Mouse (Mus musculus) neural tube, embryonic 11.5 days (tissue): ENCODE measurements around the gene Gabbr2. TPM values are rescaled to one million over a fixed set of nuclear protein-coding genes. Genes with fewer than 3 reads are reported as not detected.

Source experiments
- ATAC-seq: fragments of 200-750 bp; cut with Nextera tagmentation; 2 replicates; pipeline ENCODE4 v1.8.0; 2017; ENCODE audit warnings: moderate number of reproducible peaks, mild to moderate bottlenecking, moderate TSS enrichment, moderate library complexity; ENCODE audit not compliant: insufficient read depth, low FRiP score, low TSS enrichment
- DNase-seq: peaks from one replicate; pipeline ENCODE4 v3.0.0-alpha.2; 2015; ENCODE audit warnings: low spot score
- H3K27ac ChIP-seq: fragments of 300-500 bp; sonication (generic); 2 replicates; pipeline ENCODE4 v1.5.1; 2014; ENCODE audit warnings: low read depth, mild to moderate bottlenecking, low read length
- H3K27me3 ChIP-seq: fragments of 300-500 bp; sonication (generic); 2 replicates; pipeline ENCODE4 v1.6.1; 2014; ENCODE audit warnings: mild to moderate bottlenecking, low read length, mixed read lengths; ENCODE audit not compliant: control insufficient read depth, insufficient read depth
- H3K36me3 ChIP-seq: fragments of 300-500 bp; sonication (generic); 2 replicates; pipeline ENCODE4 v1.6.1; 2014; ENCODE audit warnings: mild to moderate bottlenecking, low read length, moderate library complexity, mixed read lengths; ENCODE audit not compliant: control insufficient read depth, insufficient read depth
- H3K4me1 ChIP-seq: fragments of 300-500 bp; sonication (generic); 2 replicates; pipeline ENCODE4 v1.6.1; 2014; ENCODE audit warnings: low read length, mixed read lengths; ENCODE audit not compliant: control insufficient read depth, insufficient read depth
- H3K4me2 ChIP-seq: fragments of 300-500 bp; sonication (generic); 2 replicates; pipeline ENCODE4 v1.6.1; 2014; ENCODE audit warnings: low read depth, mild to moderate bottlenecking, moderate library complexity
- H3K4me3 ChIP-seq: fragments of 300-500 bp; sonication (generic); 2 replicates; pipeline ENCODE4 v1.5.1; 2014; ENCODE audit warnings: low read depth, low read length
- H3K9ac ChIP-seq: fragments of 300-500 bp; sonication (generic); 2 replicates; pipeline ENCODE4 v1.6.1; 2014; ENCODE audit warnings: mild to moderate bottlenecking, low read length
- H3K9me3 ChIP-seq: fragments of 300-500 bp; sonication (generic); 2 replicates; pipeline ENCODE4 v1.6.1; 2016; ENCODE audit warnings: low read length; ENCODE audit not compliant: control insufficient read depth
- WGBS: fragments of 180-500 bp; shearing (Covaris S2); extraction: QIAGEN DNeasy Blood & Tissue Kit; methylation state at CpG from one replicate; pipeline ENCODE4 v1.1.7; 2014; 5-methylcytosine and 5-hydroxymethylcytosine counted together
- polyA plus RNA-seq: library from polyadenylated mRNA; unstranded; fragments of >200 nt; fragmentation: Nextera tagmentation; extraction: Ambion mirVana; gene quantifications from 2 replicates; pipeline ENCODE4 v1.2.1, GENCODE M21; 2014

The Gabbr2 gene
- polyA plus RNA-seq, 1 experiment from 2014 or later = 0.70 TPM

DNA sequence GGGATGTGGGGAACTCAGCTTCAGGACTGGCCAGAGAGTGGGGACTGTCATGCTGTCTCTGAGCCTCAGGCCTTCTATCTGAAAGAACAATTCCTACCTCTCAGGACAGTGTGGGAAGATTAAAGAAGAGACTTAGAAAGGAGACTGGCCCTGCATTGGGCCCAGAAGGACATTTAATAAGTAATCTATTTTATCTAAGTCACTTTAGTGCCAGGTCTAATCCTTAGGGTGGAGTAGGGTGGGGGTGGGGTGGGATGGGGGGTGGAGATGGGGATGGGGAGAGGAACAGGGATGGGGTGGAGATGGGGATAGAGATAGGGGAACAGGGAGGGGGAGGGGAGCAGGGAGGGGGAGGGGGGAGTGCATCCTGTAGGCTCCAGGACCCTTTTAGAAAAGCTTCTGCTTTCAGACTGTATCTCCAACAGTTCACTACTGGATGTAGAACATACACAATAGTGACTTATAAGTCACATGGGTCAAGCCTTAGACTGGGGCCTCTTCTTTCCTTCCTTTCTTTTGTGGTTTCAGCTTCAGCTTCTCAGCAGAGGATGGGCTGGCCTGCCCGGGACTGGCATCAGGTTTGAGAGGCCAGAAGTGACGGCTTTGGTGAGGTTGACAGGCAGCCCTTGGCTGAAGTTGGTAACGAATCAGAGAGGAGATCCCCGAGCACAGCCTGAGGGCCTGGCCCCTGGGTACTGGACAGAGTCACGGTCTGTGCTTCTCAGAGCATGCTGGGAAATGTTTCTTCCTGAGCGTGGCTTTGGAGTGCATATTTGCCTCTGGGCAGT, 237.1 kb downstream of the Gabbr2 start:
- no peak overlapping the region for H3K4me3 ChIP-seq
- no peaks in the 10 kb centered on the region for H3K27me3 ChIP-seq
- 61% methylated on average over 6 of the region's 6 CpGs for WGBS
- no peaks in the 10 kb centered on the region for H3K4me1 ChIP-seq
- H3K9ac ChIP-seq = no peak overlapping the region
- no peaks in the 10 kb centered on the region for H3K36me3 ChIP-seq
- ATAC-seq (no peak), DNase-seq (no peak)
- H3K9me3 ChIP-seq = no peaks in the 10 kb centered on the region
- no peak overlapping the region for H3K27ac ChIP-seq
- no peak overlapping the region for H3K4me2 ChIP-seq

DNA sequence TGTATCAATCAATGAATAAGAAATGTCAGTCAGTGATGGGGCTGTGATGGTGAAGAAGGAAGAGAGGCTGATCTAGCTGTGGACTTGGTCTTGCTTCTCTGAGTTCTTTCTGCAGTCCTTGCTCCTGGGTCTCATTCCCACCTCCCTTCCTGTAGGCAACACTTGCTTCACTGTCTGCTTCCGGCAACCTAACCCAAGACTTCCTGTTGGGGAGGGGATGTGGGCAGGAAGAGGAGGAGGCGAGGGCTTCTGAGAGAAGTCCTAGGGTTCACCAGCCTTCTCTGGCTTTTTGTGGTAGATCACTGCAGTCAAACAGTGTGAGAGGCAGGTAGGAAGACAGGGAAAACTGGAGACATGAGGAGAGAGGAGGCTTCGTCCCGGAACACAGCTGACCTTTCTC, 239.4 kb downstream of the Gabbr2 start:
- Histone ChIP-seq H3K4me3 (no peak overlapping the region), H3K4me2 (no peak overlapping the region), H3K4me1 (no peaks in the 10 kb centered on the region), H3K9ac (no peak overlapping the region), H3K27me3 (no peaks in the 10 kb centered on the region), H3K27ac (no peak overlapping the region), H3K9me3 (no peaks in the 10 kb centered on the region), H3K36me3 (no peaks in the 10 kb centered on the region)
- ATAC-seq (no peak), DNase-seq (no peak)
- WGBS = 82% methylated on average over 4 of the region's 4 CpGs

DNA sequence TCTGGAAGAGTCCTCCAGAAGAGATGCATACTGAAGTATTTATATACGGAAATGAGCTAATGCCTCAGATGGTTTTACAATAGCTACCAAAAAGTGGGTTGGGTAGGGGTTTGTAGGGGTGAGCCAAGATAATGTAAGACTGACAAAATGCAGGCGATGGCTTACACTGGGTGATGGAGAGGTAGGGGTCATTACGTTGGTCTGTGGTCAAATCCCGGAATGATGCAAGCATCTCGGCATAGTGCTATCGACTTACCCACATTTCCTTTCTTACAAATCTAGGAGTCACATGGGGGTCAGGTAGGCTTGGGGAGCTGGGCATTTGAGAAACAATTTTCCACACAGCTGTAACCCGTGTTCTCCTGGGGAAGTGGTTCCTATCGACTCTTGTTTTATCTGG, 242.7 kb downstream of the Gabbr2 start:
- H3K27ac ChIP-seq = no peak overlapping the region
- H3K4me3 ChIP-seq = no peak overlapping the region
- H3K4me2 ChIP-seq = no peak overlapping the region
- no peaks in the 10 kb centered on the region for H3K9me3 ChIP-seq
- WGBS = 90% methylated on average over 8 of the region's 8 CpGs
- H3K4me1 ChIP-seq = no peaks in the 10 kb centered on the region
- no peaks in the 10 kb centered on the region for H3K36me3 ChIP-seq
- DNase-seq (no peak), ATAC-seq (no peak)
- no peak overlapping the region for H3K9ac ChIP-seq
- no peaks in the 10 kb centered on the region for H3K27me3 ChIP-seq

DNA sequence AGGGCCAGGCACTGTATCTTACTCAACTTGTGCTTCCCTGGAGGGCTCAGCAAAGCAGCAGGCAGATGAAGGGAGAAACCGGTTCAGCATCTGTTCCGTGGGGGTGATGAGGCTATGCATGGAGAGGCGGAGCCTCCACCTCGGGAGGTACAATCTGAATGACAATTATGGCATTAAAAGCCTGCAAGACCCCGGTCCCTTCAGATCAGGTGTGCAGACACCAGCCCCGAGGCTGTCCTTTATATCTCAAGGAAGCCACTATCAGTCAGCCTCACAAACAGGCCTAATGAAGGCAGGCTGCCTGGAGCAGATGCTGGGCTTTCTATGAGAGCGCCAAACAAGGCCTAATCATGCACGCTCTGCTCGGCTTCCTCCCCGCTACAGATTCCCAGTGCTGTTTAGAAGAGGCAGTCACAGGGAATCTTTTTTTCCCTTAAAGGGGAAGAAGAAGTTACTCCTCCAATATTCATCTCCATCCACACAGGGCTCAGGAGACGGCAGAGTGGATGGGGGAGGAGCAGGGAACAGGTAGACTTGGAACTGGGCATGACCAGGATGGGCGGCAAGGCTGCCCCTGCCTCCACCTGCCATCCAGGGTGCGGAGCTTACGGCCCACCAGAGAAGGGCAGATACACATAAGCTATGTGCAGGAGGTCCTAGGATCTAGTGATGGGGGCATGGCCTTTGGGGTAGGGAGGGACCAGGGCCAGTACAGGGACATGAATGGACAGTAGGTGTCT, 244.5 kb downstream of the Gabbr2 start:
- Histone ChIP-seq H3K4me2 (no peak overlapping the region), H3K27me3 (no peaks in the 10 kb centered on the region), H3K4me3 (no peak overlapping the region), H3K4me1 (no peaks in the 10 kb centered on the region), H3K36me3 (no peaks in the 10 kb centered on the region), H3K9me3 (no peaks in the 10 kb centered on the region), H3K27ac (no peak overlapping the region), H3K9ac (no peak overlapping the region)
- no peak for DNase-seq
- WGBS = 36% methylated on average over 14 of the region's 14 CpGs
- ATAC-seq = no peak

DNA sequence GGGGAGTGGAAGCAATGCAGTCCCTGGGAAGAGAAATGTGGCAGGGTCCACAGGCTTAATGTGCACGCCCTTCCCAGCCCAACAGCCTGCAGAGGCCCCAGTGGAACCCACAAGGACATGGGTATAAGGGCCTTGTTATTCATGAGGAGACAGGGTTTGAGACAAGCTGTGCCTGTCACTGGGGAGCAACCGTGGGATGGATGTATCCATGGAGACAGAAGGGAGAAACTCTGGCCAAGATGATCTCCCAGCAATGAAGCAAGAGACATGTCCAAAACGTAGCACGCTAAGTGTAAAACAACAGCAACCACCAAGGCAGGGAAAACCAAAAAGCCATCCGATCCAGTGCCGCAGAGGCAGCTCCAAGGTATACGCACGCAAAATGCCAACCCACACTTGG, 246.1 kb downstream of the Gabbr2 start:
- 92% methylated on average over 8 of the region's 8 CpGs for WGBS
- no peak for ATAC-seq

DNA sequence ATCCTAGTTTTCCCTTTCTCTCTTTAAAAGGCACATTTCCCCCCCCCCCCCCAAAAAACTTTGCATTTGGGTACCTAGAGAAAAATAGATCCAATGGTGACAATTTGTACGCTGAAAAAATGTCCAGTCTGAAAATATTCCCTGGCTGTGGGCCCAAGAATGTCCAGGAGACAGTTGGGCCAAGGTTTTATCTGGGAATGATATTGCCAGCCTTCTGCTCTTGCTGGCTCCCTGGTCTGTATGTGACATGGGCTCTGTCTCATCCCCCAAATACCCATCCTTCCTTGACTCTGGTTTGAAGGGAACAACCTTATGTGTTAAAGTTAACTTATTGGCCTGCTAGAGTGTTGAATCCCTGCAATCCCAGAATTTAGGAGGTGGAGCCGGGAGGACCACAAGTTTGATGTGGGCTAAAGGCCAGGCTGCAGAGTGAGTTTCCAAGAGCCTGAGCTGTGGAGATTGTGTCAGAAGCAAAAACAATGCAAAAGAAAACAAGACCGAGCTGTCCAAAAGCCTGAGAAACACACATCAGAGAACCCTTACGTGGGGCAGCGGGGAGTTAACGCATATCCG, 247.0 kb downstream of the Gabbr2 start:
- DNase-seq (no peak), ATAC-seq (no peak)
- no peaks in the 10 kb centered on the region for H3K4me1 ChIP-seq
- no peak overlapping the region for H3K27ac ChIP-seq
- no peaks in the 10 kb centered on the region for H3K36me3 ChIP-seq
- no peaks in the 10 kb centered on the region for H3K27me3 ChIP-seq
- no peak overlapping the region for H3K4me3 ChIP-seq
- 87% methylated on average over 7 of the region's 7 CpGs for WGBS
- H3K9me3 ChIP-seq = no peaks in the 10 kb centered on the region
- no peak overlapping the region for H3K4me2 ChIP-seq
- no peak overlapping the region for H3K9ac ChIP-seq

More for the DNA sequence above, 246.1 kb downstream of the Gabbr2 start:
- no peak overlapping the region for H3K27ac ChIP-seq
- H3K4me2 ChIP-seq = no peak overlapping the region
- H3K27me3 ChIP-seq = no peaks in the 10 kb centered on the region
- H3K4me3 ChIP-seq = no peak overlapping the region
- H3K9ac ChIP-seq = no peak overlapping the region
- H3K4me1 ChIP-seq = no peaks in the 10 kb centered on the region
- no peaks in the 10 kb centered on the region for H3K36me3 ChIP-seq
- DNase-seq = no peak
- no peaks in the 10 kb centered on the region for H3K9me3 ChIP-seq

DNA sequence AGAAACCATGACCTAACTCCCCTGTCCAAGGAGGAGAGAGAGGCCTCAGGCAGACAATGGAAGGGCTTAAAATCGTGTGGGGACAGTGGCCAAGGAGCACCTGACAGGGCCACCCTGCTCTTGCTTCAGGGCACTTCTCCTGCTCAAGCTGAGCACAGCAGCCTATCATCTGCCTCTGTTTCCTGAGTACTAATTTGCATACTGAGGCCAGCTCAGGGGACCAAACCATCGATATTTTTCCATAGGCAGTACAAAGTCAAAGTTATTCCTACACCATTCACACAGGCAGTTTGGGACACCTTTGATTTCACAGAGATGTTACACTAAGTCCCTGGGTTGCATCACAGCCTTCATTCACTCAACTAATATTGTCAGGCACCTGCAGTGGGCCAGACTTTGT, 249.1 kb downstream of the Gabbr2 start:
- no peak for ATAC-seq
- DNase-seq = no peak
- Histone ChIP-seq H3K4me3 (no peak overlapping the region), H3K36me3 (no peaks in the 10 kb centered on the region), H3K4me1 (no peaks in the 10 kb centered on the region), H3K9me3 (no peaks in the 10 kb centered on the region), H3K9ac (no peak overlapping the region), H3K4me2 (no peak overlapping the region), H3K27ac (0 out of 2 replicates have a peak overlapping the region, but pooled peaks have one; percentile 39), H3K27me3 (no peaks in the 10 kb centered on the region)
- WGBS = 33% methylated on average over 2 of the region's 2 CpGs

DNA sequence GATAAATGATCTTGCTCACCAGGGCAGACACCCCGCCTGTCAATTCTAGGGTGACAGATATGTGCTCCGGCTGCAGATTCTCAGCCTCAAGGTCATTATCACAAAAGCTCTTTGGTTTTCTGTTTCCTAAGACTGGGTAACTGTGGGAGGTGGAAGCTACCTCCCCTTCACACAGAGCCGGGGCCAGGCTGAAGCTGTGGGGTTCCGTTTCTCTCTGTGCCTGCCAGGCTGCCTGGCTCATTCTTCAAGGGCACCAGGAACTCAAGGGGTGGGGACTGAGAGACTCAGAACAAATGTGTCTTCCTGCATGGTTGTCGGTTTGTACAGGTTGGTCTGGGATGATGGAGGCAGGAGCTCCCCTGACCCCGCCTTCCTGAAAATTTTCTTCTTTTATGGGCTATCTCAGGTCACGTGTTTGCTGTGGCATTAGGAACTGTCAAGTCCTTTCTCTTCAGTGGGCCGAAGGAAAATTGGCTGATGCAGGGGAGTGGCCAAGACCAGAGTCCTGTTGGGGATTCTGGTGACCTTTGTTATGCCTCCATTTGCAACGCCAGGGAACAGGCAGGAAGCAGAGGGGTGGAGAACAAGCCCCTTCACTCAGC, 254.7 kb downstream of the Gabbr2 start:
- Histone ChIP-seq H3K4me2 (no peak overlapping the region), H3K9me3 (no peaks in the 10 kb centered on the region), H3K4me1 (peaks cover 5% of the 10 kb centered on the region; the same call in 1 of the 2 replicates), H3K36me3 (no peaks in the 10 kb centered on the region), H3K27me3 (no peaks in the 10 kb centered on the region), H3K9ac (no peak overlapping the region), H3K27ac (no peak overlapping the region), H3K4me3 (no peak overlapping the region)
- ATAC-seq = no peak
- no peak for DNase-seq
- WGBS = 50% methylated on average over 9 of the region's 9 CpGs
